19 mouse cellular contexts compared by ENCODE assay signal in the genomic region with DNA sequence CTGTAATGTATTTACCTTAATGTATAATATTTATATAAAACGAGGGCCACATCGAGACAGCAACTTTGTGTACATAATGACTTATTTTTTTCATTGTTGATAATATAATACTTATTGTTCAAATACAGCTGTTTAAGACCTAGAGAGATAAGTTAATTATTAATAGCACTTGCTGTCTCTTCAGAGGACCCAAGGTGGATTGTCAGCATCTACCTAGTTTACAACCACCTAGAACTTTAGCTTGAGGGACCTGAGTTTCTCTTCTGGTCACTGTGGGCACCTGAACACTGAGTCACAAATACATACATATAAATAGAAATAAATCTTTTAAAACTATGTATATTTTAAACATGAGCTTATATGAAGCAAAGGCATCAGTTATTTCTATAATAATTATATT.
DNase-seq lines count a peak whose midpoint lies in the region; ATAC-seq and TF ChIP-seq lines count a peak whose summit lies in the region.
"Had no signal": no experiment of that assay in that cellular context is flagged by ENCODE, and none has a peak within 500 bp of the region (broad histone marks: within the 10 kb centered on the region; RNA-seq: fewer than 3 reads in every experiment).

No protein-coding gene starts in this region.

- 37% methylated on average over 2 of the region's 2 CpGs for WGBS in intestine, embryonic 15.5 days
- 7% methylated on average over 2 of the region's 2 CpGs for WGBS in intestine, postnatal 0 days
- 25% methylated on average over 2 of the region's 2 CpGs for WGBS in intestine, embryonic 16.5 days
- 92% methylated on average over 2 of the region's 2 CpGs for WGBS in midbrain, embryonic 11.5 days

- no peak overlapping the region for H3K9ac ChIP-seq in intestine, embryonic 15.5 days
- H3K9ac ChIP-seq in intestine, postnatal 0 days (ENCODE audit: low read depth, low read length) = no peak overlapping the region
- no peak overlapping the region for H3K9ac ChIP-seq in intestine, embryonic 16.5 days (ENCODE audit: low read depth, low read length)
- H3K9ac ChIP-seq in midbrain, embryonic 11.5 days (ENCODE audit: low read length) = no peak overlapping the region

- H3K36me3 ChIP-seq in intestine, embryonic 15.5 days = no peaks in the 10 kb centered on the region
- no peaks in the 10 kb centered on the region for H3K36me3 ChIP-seq in intestine, postnatal 0 days (ENCODE audit: control insufficient read depth, insufficient read depth)
- no peaks in the 10 kb centered on the region; the same call in 1 of the 2 replicates for H3K36me3 ChIP-seq in intestine, embryonic 16.5 days (ENCODE audit: control insufficient read depth, insufficient read depth, low read length)
- no peaks in the 10 kb centered on the region for H3K36me3 ChIP-seq in midbrain, embryonic 11.5 days (ENCODE audit: control insufficient read depth, insufficient read depth, low read length)
- H3K36me3 ChIP-seq: G1E had no signal

- peaks cover 6% of the 10 kb centered on the region; the same call in 1 of the 2 replicates for H3K4me1 ChIP-seq in intestine, embryonic 15.5 days (replicated peaks)
- no peaks in the 10 kb centered on the region for H3K4me1 ChIP-seq in intestine, postnatal 0 days (replicated peaks; ENCODE audit: control insufficient read depth, insufficient read depth, low read length)
- H3K4me1 ChIP-seq in intestine, embryonic 16.5 days (ENCODE audit: control insufficient read depth, insufficient read depth, low read length) = peaks cover 4% of the 10 kb centered on the region; the same call in 1 of the 2 replicates
- H3K4me1 ChIP-seq in midbrain, embryonic 11.5 days (ENCODE audit: control insufficient read depth, insufficient read depth, low read length) = no peaks in the 10 kb centered on the region

- no peak overlapping the region for H3K4me3 ChIP-seq in intestine, embryonic 15.5 days (replicated peaks)
- H3K4me3 ChIP-seq in intestine, postnatal 0 days (ENCODE audit: low read depth, low read length) = no peak overlapping the region
- no peak overlapping the region for H3K4me3 ChIP-seq in intestine, embryonic 16.5 days (ENCODE audit: low read length)
- no peak overlapping the region for H3K4me3 ChIP-seq in midbrain, embryonic 11.5 days (ENCODE audit: low read depth, low read length)

- H3K9me3 ChIP-seq in intestine, embryonic 15.5 days = no peaks in the 10 kb centered on the region
- no peaks in the 10 kb centered on the region for H3K9me3 ChIP-seq in intestine, postnatal 0 days (ENCODE audit: control insufficient read depth)
- peaks cover 3% of the 10 kb centered on the region; the same call in 1 of the 2 replicates for H3K9me3 ChIP-seq in intestine, embryonic 16.5 days (ENCODE audit: control insufficient read depth, low read length)
- H3K9me3 ChIP-seq in midbrain, embryonic 11.5 days (ENCODE audit: control insufficient read depth, low read length) = no peaks in the 10 kb centered on the region

- TF ChIP-seq CTCF in intestine, postnatal 0 days (IDR thresholded peaks at IDR 0.05; ENCODE audit: low read depth) = no peak

- no peak overlapping the region for H3K4me2 ChIP-seq in intestine, embryonic 15.5 days (replicated peaks)
- H3K4me2 ChIP-seq in intestine, postnatal 0 days (replicated peaks; ENCODE audit: low read depth) = no peak overlapping the region
- H3K4me2 ChIP-seq in intestine, embryonic 16.5 days (ENCODE audit: low read depth, low read length) = no peak overlapping the region
- H3K4me2 ChIP-seq in midbrain, embryonic 11.5 days = no peak overlapping the region

- no peak overlapping the region for H3K27ac ChIP-seq in intestine, embryonic 15.5 days
- H3K27ac ChIP-seq in intestine, postnatal 0 days (ENCODE audit: low read depth, low read length) = no peak overlapping the region
- H3K27ac ChIP-seq in intestine, embryonic 16.5 days (ENCODE audit: low read length) = no peak overlapping the region
- H3K27ac ChIP-seq in midbrain, embryonic 11.5 days (ENCODE audit: low read depth, low read length) = no peak overlapping the region

- ATAC-seq in intestine, embryonic 15.5 days = peak; percentile 65
- ATAC-seq in intestine, postnatal 0 days = no peak
- ATAC-seq in intestine, embryonic 16.5 days = peak; percentile 53; the same call in 1 of the 2 replicates
- no peak for ATAC-seq in midbrain, embryonic 11.5 days (ENCODE audit: low FRiP score)
- ATAC-seq: activated CD4-positive, CD25-positive, alpha-beta regulatory T cell, adult 4 months; CD4-positive, CD25-positive, alpha-beta regulatory T cell, adult 4 months; Patski had no signal

- no peak for DNase-seq in midbrain, embryonic 11.5 days (ENCODE audit: low spot score, missing footprints)
- DNase-seq: adrenal gland, adult 2 months; adrenal gland, adult 8-10 months; adrenal gland, postnatal 10 days; adrenal gland, postnatal 14 days; adrenal gland, postnatal 25 days; adrenal gland, postnatal 36 days; B cell, adult 2 months; cerebellum, adult 11 months; cerebellum, adult 11-12 months; cerebellum, adult 18-20 months had no signal

- H3K27me3 ChIP-seq in intestine, embryonic 15.5 days (replicated peaks) = no peaks in the 10 kb centered on the region
- H3K27me3 ChIP-seq in intestine, postnatal 0 days (replicated peaks; ENCODE audit: control insufficient read depth, insufficient read depth, low read length) = no peaks in the 10 kb centered on the region
- H3K27me3 ChIP-seq in intestine, embryonic 16.5 days (replicated peaks; ENCODE audit: control insufficient read depth, insufficient read depth, low read length) = no peaks in the 10 kb centered on the region
- no peaks in the 10 kb centered on the region for H3K27me3 ChIP-seq in midbrain, embryonic 11.5 days (ENCODE audit: control insufficient read depth, insufficient read depth, low read length)
- H3K27me3 ChIP-seq: CH12.LX, Patski had no signal

Comparison
In these comparisons a context has a peak if more than half of its experiments do, and no peak if none do; other contexts are left out.
1. ATAC-seq: peak in intestine, embryonic 15.5 days (single experiment) and intestine, embryonic 16.5 days (single experiment); none in intestine, postnatal 0 days (single experiment) and midbrain, embryonic 11.5 days (single experiment).